Mouse (Mus musculus) forebrain, embryonic 14.5 days (tissue): ENCODE data around the gene Kcng4. TPM values are rescaled to one million over a fixed set of nuclear protein-coding genes. Genes with fewer than 3 reads are reported as not detected.

Experiments used
- ATAC-seq: fragments of 200-750 bp; cut with Nextera tagmentation; 2 replicates; pipeline ENCODE4 v1.8.0; 2017; ENCODE audit warnings: mild to moderate bottlenecking, moderate library complexity
- DNase-seq: peaks from one replicate; pipeline ENCODE4 v3.0.0-alpha.2; 2015; ENCODE audit warnings: low spot score
- H3K27ac ChIP-seq: fragments of 300-500 bp; sonication (generic); 2 replicates; pipeline ENCODE4 v1.5.1; 2014; ENCODE audit warnings: low read depth, mild to moderate bottlenecking, control low read depth, low read length, moderate library complexity
- H3K27me3 ChIP-seq: fragments of 300-500 bp; sonication (generic); replicated peaks from 2 replicates; pipeline ENCODE4 v1.6.1; 2014; ENCODE audit warnings: low read length, control low read depth, mixed read lengths; ENCODE audit not compliant: control insufficient read depth, insufficient read depth
- H3K36me3 ChIP-seq: fragments of 300-500 bp; sonication (generic); 2 replicates; pipeline ENCODE4 v1.6.1; 2014; ENCODE audit warnings: low read length, control low read depth; ENCODE audit not compliant: control insufficient read depth, insufficient read depth
- H3K4me1 ChIP-seq: fragments of 300-500 bp; sonication (generic); 2 replicates; pipeline ENCODE4 v1.6.1; 2014; ENCODE audit warnings: antibody characterized with exemption, low read length, control low read depth; ENCODE audit not compliant: control insufficient read depth, insufficient read depth
- H3K4me2 ChIP-seq: fragments of 300-500 bp; sonication (generic); 2 replicates; pipeline ENCODE4 v1.6.1; 2014; ENCODE audit warnings: mild to moderate bottlenecking, control low read depth, low read length
- H3K4me3 ChIP-seq: fragments of 300-500 bp; sonication (generic); 2 replicates; pipeline ENCODE4 v1.5.1; 2014; ENCODE audit warnings: low read depth, low read length, control low read depth
- H3K9ac ChIP-seq: fragments of 300-500 bp; sonication (generic); 2 replicates; pipeline ENCODE4 v1.6.1; 2014; ENCODE audit warnings: mild to moderate bottlenecking, low read length, control low read depth, moderate library complexity
- H3K9me3 ChIP-seq: fragments of 300-500 bp; sonication (generic); replicated peaks from 2 replicates; pipeline ENCODE4 v1.6.1; 2016; ENCODE audit warnings: low read length, control low read depth, mixed read lengths; ENCODE audit not compliant: control insufficient read depth
- WGBS: fragments of 180-500 bp; shearing (Covaris S2); extraction: QIAGEN DNeasy Blood & Tissue Kit; methylation state at CpG from one replicate; pipeline ENCODE4 v1.1.7; 2014; 5-methylcytosine and 5-hydroxymethylcytosine counted together
- polyA plus RNA-seq: library from polyadenylated mRNA; unstranded; fragments of >200 nt; fragmentation: Nextera tagmentation; extraction: Ambion mirVana; gene quantifications from 2 replicates; pipeline ENCODE4 v1.2.1, GENCODE M21; 2014

Gene Kcng4
- polyA plus RNA-seq, 1 experiment from 2014 or later = 0.20 TPM

DNA sequence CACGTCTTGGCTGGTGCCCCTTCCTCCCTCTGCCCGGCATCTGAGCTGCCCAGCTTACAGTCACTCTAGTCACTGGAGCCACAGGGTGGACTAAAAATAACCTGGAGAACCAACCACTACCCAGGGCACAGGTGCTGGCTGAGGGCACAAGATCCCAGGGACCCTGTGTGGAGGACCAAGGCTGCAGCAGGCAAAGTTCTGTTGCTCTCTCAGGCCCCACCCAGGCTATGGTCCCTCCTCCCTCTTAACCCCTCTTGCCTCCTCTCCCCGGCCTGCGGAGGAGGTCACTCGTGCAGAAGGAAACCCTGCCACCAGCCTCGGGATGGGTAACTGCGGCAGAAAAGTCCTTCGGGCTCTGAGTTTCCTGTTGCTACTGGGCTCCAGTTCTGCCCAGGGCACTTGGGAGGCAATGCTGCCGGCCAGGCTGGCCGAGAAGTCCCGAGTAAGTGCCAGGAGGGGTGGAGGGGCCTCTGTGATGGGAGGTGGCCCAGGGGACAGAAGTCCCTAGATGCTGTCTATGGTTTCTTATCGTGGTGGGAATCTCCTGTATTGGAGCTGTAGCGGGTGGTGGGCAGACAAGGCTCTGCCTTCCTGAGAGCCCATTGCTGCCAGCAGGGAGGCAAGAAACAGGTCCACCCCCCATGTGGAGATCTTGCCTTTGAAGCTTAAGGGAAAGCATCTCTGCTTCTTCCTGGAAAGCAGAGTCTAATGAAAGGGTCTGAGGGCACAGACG, 30.9 kb upstream of the Kcng4 start, which contains the start of gene Wfdc1:
Wfdc1 (plus strand) TSS at position 147 of the 733 bp plus-strand sequence.
- Histone ChIP-seq H3K9ac (no peak within 1 kb of the TSS), H3K9me3 (no peaks in the 10 kb centered on the region), H3K27me3 (no peaks in the 10 kb centered on the region), H3K36me3 (no peaks in the 10 kb centered on the region), H3K4me3 (no peak within 1 kb of the TSS), H3K4me1 (no peaks in the 10 kb centered on the region), H3K27ac (no peak within 1 kb of the TSS), H3K4me2 (no peak within 1 kb of the TSS)
- ATAC-seq (no peak), DNase-seq (no peak)
- 13% methylated on average over 14 of the region's 14 CpGs for WGBS

DNA sequence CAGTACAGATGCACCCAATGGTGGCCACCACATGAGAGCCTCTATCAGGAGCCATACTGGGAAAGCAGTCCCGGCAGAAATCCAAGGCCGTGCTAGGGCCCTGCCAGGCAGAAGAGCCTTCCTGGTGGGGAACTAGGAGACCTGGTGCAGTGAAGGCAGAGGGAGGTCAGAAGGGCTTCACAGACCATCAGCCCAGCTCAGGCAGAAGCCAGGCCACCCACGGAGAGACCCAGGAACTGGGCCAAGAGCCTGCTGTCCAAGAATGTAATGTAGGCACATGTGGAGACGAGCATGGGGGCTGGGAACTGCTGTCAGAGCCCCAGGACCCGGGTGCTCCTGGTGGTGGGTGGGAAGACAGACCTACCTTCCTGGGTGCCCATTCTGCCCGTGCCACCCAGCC, 29.8 kb upstream of the Kcng4 start:
- H3K4me2 ChIP-seq = no peak overlapping the region
- no peak overlapping the region for H3K4me3 ChIP-seq
- no peaks in the 10 kb centered on the region for H3K36me3 ChIP-seq
- H3K9ac ChIP-seq = no peak overlapping the region
- H3K27ac ChIP-seq = no peak overlapping the region
- WGBS = 78% methylated on average over 6 of the region's 6 CpGs
- no peaks in the 10 kb centered on the region for H3K4me1 ChIP-seq
- no peak for ATAC-seq
- H3K27me3 ChIP-seq = no peaks in the 10 kb centered on the region
- H3K9me3 ChIP-seq = no peaks in the 10 kb centered on the region
- no peak for DNase-seq

DNA sequence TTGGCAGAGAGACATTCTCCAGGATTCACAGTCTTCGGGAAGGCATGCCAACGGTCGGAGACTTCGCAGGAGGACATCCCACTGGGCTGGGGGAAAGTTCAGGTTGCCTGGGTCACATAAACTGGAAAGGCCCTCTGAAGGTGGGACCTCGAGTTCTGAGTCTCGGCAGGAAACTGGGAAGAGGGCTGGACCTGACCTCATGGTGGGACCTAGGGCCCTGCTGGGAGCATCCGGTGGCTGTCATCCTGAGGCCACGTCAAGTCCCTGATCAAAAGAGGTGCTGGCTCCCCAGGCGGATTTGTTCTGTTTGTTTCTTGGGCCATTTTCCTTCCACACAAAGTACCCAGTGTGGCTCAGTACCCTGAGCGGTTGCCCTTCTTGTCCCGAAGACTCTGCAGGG, 28.0 kb upstream of the Kcng4 start:
- ATAC-seq (no peak), DNase-seq (no peak)
- no peak overlapping the region for H3K4me3 ChIP-seq
- H3K9ac ChIP-seq = no peak overlapping the region
- H3K36me3 ChIP-seq = no peaks in the 10 kb centered on the region
- H3K9me3 ChIP-seq = no peaks in the 10 kb centered on the region
- no peak overlapping the region for H3K27ac ChIP-seq
- H3K4me1 ChIP-seq = no peaks in the 10 kb centered on the region
- H3K27me3 ChIP-seq = no peaks in the 10 kb centered on the region
- 74% methylated on average over 11 of the region's 11 CpGs for WGBS
- H3K4me2 ChIP-seq = no peak overlapping the region

DNA sequence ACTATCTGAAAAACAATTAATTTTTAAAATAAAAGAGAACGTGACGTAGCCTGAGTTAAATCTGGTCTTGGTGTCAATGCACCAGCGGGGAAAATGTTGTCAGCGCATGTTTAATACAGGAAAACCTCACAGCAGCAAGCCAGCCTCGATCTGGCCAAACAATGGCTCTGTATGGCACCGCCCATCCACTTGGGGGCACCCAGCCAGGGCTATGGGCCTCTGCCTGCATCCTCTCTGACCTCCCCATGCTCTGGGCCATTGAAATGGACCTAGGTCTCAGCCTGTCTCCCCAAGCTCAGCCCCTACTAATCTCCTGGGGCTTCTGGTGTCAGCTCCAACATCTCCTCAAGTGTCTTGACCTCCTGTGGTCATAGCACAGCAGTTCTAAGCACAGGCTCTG, 26.4 kb upstream of the Kcng4 start:
- no peak for ATAC-seq
- no peak for DNase-seq
- 68% methylated on average over 6 of the region's 6 CpGs for WGBS

DNA sequence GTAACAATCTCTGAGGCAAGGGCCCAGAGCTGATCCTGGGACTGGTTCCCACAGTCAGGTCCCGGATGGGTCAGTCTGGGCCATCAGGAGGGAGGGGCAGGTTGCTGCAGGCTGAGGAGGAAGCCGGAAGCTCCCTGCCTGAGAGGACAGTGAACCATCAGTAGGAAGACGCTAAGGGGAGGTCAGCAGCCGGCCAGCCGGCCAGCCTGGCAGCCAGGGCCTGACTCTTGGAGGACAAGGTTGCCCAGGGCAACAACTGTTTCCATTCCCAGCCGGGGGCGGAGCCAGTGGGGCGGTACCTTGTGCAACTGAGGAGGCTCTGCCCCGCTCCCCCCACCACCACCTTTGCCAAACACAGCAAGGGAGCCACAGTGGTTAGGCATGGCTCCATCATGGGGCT, 25.6 kb upstream of the Kcng4 start:
- Histone ChIP-seq H3K9ac (no peak overlapping the region), H3K27ac (no peak overlapping the region), H3K9me3 (no peaks in the 10 kb centered on the region), H3K4me1 (no peaks in the 10 kb centered on the region), H3K27me3 (no peaks in the 10 kb centered on the region), H3K36me3 (no peaks in the 10 kb centered on the region), H3K4me2 (no peak overlapping the region), H3K4me3 (no peak overlapping the region)
- 7% methylated on average over 9 of the region's 9 CpGs for WGBS
- no peak for ATAC-seq
- peak; percentile 27 for DNase-seq

More for the DNA sequence above, 26.4 kb upstream of the Kcng4 start:
- H3K4me1 ChIP-seq = no peaks in the 10 kb centered on the region
- H3K4me3 ChIP-seq = no peak overlapping the region
- H3K36me3 ChIP-seq = no peaks in the 10 kb centered on the region
- no peak overlapping the region for H3K4me2 ChIP-seq
- H3K27ac ChIP-seq = no peak overlapping the region
- no peaks in the 10 kb centered on the region for H3K9me3 ChIP-seq
- H3K27me3 ChIP-seq = no peaks in the 10 kb centered on the region
- no peak overlapping the region for H3K9ac ChIP-seq

DNA sequence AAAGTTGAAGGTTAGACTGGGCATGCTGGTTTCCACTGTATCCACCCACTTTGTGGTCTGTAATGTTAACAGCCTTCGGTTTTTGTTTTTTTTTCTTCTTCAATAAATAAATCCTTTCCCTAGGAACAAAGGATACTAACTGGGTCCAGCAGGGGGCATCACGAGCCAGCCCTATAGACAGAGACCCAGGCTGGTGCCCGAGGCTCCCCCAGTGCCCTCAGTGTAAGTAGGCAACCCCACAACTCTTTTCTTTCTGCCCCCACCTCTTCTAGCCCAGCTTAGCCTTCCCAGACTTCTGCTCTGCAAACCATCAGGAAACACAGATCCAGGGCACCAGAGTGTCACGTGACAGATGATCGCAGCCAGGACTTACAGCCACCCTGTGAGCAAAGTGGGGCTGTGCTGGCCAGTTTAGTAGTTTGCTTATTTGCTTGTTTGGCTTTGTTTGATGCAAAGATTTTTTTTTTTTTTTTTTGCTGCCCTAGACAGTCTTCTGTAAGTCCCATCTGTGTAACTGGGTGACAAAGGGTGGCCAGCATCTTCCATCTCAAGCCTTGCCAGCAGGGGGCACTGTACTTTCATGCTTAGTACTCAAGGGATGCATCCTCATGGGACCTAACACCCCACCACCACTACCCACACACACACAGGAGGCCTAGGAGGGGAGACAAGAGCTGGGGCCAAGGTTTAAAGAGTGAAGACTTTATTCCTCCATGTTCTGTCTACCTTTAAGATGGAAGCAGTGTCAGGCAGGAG, 21.4 kb upstream of the Kcng4 start:
- no peaks in the 10 kb centered on the region for H3K27me3 ChIP-seq
- no peak overlapping the region for H3K4me3 ChIP-seq
- H3K4me2 ChIP-seq = no peak overlapping the region
- no peak overlapping the region for H3K27ac ChIP-seq
- no peaks in the 10 kb centered on the region for H3K9me3 ChIP-seq
- 58% methylated on average over 5 of the region's 5 CpGs for WGBS
- ATAC-seq (no peak), DNase-seq (no peak)
- H3K36me3 ChIP-seq = no peaks in the 10 kb centered on the region
- no peaks in the 10 kb centered on the region for H3K4me1 ChIP-seq
- no peak overlapping the region for H3K9ac ChIP-seq

DNA sequence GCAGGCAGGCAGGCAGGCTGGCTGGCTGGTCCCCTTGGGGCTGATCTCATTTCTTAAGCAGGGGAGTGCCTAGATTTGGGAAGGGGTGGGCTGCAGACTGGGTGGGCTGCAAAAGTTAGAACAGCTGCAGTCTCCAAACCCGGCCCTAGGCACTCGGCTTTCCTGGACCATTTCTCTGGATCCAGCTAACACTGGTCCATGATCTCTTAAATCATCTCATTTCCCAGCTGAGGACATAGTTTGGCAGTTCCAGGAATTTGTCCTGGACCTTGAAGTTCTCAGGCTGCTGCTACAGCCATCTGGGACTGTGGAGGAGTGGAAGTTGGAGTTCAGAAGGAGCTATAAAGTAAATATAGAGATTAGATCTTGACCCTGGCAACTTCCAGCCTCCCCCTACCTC, 15.8 kb upstream of the Kcng4 start:
- no peaks in the 10 kb centered on the region for H3K27me3 ChIP-seq
- no peak overlapping the region for H3K27ac ChIP-seq
- no peaks in the 10 kb centered on the region for H3K36me3 ChIP-seq
- H3K4me1 ChIP-seq = no peaks in the 10 kb centered on the region
- 84% methylated on average over 2 of the region's 2 CpGs for WGBS
- DNase-seq = no peak
- no peak overlapping the region for H3K4me2 ChIP-seq
- H3K9ac ChIP-seq = no peak overlapping the region
- no peak for ATAC-seq
- no peaks in the 10 kb centered on the region for H3K9me3 ChIP-seq
- H3K4me3 ChIP-seq = no peak overlapping the region

DNA sequence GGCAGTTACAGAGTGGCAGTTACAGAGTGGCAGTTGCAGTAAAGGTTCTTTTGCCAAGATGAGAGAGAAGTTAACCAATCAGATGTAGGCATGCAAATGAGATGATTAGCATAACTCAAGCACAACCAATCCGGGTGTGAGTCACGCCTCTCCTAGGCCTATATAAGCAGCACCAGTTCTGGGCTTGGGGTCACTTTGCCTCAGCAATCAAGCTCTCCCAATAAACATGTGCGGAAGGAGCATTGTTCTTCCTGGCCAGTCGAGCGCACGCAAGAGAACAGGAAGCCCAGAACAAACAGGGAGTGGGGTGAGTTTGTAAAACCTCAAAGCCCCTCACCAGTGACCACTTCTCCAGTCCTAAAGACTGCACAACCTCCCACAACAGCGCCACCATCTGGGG, 11.4 kb upstream of the Kcng4 start:
- Histone ChIP-seq H3K9me3 (no peaks in the 10 kb centered on the region), H3K36me3 (no peaks in the 10 kb centered on the region), H3K27ac (no peak overlapping the region), H3K9ac (no peak overlapping the region), H3K27me3 (no peaks in the 10 kb centered on the region), H3K4me3 (no peak overlapping the region), H3K4me2 (no peak overlapping the region), H3K4me1 (no peaks in the 10 kb centered on the region)
- WGBS = 83% methylated on average over 7 of the region's 7 CpGs
- DNase-seq = no peak
- no peak for ATAC-seq

DNA sequence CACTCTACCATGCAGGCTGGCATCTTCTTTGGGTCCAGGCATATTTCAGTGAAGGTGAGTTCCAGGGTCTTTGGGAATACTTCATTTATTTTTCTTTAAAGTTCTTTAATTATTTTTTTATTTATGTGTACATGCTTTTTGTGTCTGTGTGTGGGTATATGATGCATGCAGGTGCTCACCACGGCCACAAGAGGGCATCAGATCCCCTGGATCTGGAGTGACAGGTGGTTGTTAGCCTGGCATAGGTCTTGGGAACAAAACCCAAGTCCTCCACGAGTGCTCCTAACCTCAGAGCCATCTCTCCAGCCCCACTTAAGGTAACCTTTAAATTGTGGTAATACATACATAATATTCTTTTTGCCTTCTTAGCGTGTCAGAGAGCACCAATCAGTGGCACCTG, 10.7 kb upstream of the Kcng4 start:
- DNase-seq = no peak
- 77% methylated on average over 3 of the region's 3 CpGs for WGBS
- H3K36me3 ChIP-seq = no peaks in the 10 kb centered on the region
- no peaks in the 10 kb centered on the region for H3K9me3 ChIP-seq
- no peaks in the 10 kb centered on the region for H3K4me1 ChIP-seq
- H3K27me3 ChIP-seq = no peaks in the 10 kb centered on the region
- no peak overlapping the region for H3K27ac ChIP-seq
- no peak for ATAC-seq
- H3K4me2 ChIP-seq = no peak overlapping the region
- H3K4me3 ChIP-seq = no peak overlapping the region
- H3K9ac ChIP-seq = no peak overlapping the region
